Mouse (Mus musculus) neural tube, embryonic 15.5 days (tissue): ENCODE measurements around the gene Synrg. TPM values are rescaled to one million over a fixed set of nuclear protein-coding genes. Genes with fewer than 3 reads are reported as not detected.

Source experiments
- ATAC-seq: fragments of 200-750 bp; cut with Nextera tagmentation; 2 replicates; pipeline ENCODE4 v1.8.0; 2017; ENCODE audit warnings: mild to moderate bottlenecking, moderate TSS enrichment, moderate library complexity; ENCODE audit not compliant: low FRiP score
- H3K27ac ChIP-seq: fragments of 300-500 bp; sonication (generic); replicated peaks from 2 replicates; pipeline ENCODE4 v1.5.1; 2015; ENCODE audit warnings: mild to moderate bottlenecking, inconsistent platforms
- H3K27me3 ChIP-seq: fragments of 300-500 bp; sonication (generic); replicated peaks from 2 replicates; pipeline ENCODE4 v1.6.1; 2015; ENCODE audit warnings: inconsistent platforms
- H3K36me3 ChIP-seq: fragments of 300-500 bp; sonication (generic); 2 replicates; pipeline ENCODE4 v1.6.1; 2015; ENCODE audit warnings: inconsistent platforms
- H3K4me1 ChIP-seq: fragments of 300-500 bp; sonication (generic); 2 replicates; pipeline ENCODE4 v1.6.1; 2015; ENCODE audit warnings: inconsistent platforms
- H3K4me2 ChIP-seq: fragments of 300-500 bp; sonication (generic); 2 replicates; pipeline ENCODE4 v1.6.1; 2015; ENCODE audit warnings: inconsistent platforms, mild to moderate bottlenecking, moderate library complexity
- H3K4me3 ChIP-seq: fragments of 300-500 bp; sonication (generic); replicated peaks from 2 replicates; pipeline ENCODE4 v1.5.1; 2015; ENCODE audit warnings: mild to moderate bottlenecking, inconsistent platforms
- H3K9ac ChIP-seq: fragments of 300-500 bp; sonication (generic); replicated peaks from 2 replicates; pipeline ENCODE4 v1.6.1; 2015; ENCODE audit warnings: mild to moderate bottlenecking, inconsistent platforms
- H3K9me3 ChIP-seq: fragments of 300-500 bp; sonication (generic); replicated peaks from 2 replicates; pipeline ENCODE4 v1.6.1; 2016; ENCODE audit warnings: inconsistent platforms
- WGBS: fragments of 180-500 bp; shearing (Covaris S2); methylation state at CpG from one replicate; pipeline ENCODE4 v1.1.7; 2015; ENCODE audit warnings: mixed read lengths; 5-methylcytosine and 5-hydroxymethylcytosine counted together
- polyA plus RNA-seq: library from polyadenylated mRNA; unstranded; fragments of >200 nt; fragmentation: Nextera tagmentation; extraction: Ambion mirVana; gene quantifications from 2 replicates; pipeline ENCODE4 v1.2.1, GENCODE M21; 2015

Gene Synrg
- polyA plus RNA-seq, 1 experiment from 2014 or later = 18.3 TPM

DNA sequence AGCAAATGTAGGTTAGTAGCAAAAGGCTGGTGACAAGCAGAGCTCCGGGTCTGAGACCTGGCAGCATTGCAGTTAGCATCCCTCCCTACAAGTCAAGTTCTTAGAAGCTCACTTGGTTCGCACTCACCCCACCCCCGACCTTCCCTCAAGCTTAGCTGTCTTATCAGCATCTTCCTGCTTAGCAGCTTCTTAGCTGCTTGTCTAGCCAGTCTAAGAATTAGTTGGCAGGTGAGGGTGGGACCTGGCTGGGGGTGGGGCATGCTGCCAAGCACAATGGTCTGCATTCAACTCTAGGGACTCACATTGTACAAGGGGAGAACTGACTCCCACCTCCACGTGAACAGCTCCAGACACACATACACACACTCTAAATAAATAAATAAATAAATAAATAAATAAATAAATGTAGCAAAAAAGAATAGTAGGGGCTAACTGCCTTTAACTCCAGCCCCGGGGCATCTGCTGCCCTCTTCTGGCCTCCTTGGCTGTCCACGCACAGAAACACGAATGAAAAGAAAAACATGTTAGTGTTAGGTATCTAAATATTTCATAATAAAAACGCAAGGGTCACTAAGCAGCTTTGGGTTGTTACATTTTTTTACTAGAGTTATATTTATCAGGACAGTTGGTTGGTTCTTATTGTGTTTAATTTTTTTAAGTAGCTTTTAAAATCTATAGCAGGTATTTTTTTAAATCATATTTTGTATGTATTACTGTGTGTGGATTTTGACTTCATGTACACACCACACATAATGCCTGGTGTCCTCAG, 3.4 kb downstream of the Synrg start:
- Histone ChIP-seq H3K4me3 (no peak overlapping the region), H3K9ac (no peak overlapping the region), H3K27ac (no peak overlapping the region), H3K4me2 (no peak overlapping the region), H3K4me1 (peaks cover 28% of the 10 kb centered on the region), H3K9me3 (no peaks in the 10 kb centered on the region), H3K36me3 (peaks cover 14% of the 10 kb centered on the region), H3K27me3 (no peaks in the 10 kb centered on the region)
- 61% methylated on average over 8 of the region's 8 CpGs for WGBS
- ATAC-seq = no peak

DNA sequence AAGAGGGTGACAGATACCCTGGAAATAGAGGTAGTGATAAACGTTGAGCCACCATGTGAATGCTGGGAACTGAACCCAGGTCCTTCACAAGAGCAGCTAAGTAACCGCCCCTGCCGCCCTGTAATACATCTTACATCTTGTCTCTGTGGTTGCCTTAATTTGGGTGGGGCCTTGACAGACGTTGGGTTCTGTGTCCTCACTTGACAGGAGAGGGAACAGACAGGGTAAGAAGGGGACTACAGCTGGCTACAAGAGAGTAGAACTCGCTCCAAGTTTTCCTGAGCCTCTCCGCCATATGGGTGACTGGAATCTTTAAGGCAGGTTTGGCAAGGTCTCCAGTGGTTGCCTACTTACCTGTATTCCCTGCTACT, 4.0 kb downstream of the Synrg start:
- no peak for ATAC-seq
- no peaks in the 10 kb centered on the region for H3K9me3 ChIP-seq
- H3K27ac ChIP-seq = no peak overlapping the region
- H3K4me2 ChIP-seq = no peak overlapping the region
- no peak overlapping the region for H3K9ac ChIP-seq
- no peak overlapping the region for H3K4me3 ChIP-seq
- peaks cover 18% of the 10 kb centered on the region for H3K36me3 ChIP-seq
- peaks cover 28% of the 10 kb centered on the region for H3K4me1 ChIP-seq
- 83% methylated on average over 6 of the region's 6 CpGs for WGBS
- no peaks in the 10 kb centered on the region for H3K27me3 ChIP-seq

DNA sequence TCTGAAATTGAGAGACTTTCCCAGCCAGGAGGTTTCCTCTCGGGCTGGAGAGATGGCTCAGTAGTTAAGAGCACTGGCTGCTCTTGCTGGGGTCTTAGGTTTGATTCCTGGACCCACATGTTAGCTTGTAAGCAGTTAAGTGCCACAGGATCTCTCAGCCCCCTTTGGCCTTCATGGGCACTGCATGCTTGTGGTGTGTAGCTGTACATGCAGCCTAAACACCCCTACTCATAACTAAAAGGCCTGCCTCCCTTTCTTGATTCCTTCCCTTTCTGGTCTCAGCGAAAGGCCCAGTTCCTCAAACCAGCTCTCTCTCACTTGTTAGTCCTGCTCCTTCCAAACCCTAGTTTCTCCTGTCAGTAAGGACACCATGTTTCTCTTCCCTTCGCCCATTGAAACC, 4.8 kb downstream of the Synrg start:
- Histone ChIP-seq H3K4me1 (peaks cover 24% of the 10 kb centered on the region), H3K36me3 (peaks cover 20% of the 10 kb centered on the region), H3K27me3 (no peaks in the 10 kb centered on the region), H3K27ac (no peak overlapping the region), H3K9me3 (no peaks in the 10 kb centered on the region), H3K4me2 (no peak overlapping the region), H3K4me3 (no peak overlapping the region), H3K9ac (no peak overlapping the region)
- 88% methylated on average over 3 of the region's 3 CpGs for WGBS
- ATAC-seq = no peak

DNA sequence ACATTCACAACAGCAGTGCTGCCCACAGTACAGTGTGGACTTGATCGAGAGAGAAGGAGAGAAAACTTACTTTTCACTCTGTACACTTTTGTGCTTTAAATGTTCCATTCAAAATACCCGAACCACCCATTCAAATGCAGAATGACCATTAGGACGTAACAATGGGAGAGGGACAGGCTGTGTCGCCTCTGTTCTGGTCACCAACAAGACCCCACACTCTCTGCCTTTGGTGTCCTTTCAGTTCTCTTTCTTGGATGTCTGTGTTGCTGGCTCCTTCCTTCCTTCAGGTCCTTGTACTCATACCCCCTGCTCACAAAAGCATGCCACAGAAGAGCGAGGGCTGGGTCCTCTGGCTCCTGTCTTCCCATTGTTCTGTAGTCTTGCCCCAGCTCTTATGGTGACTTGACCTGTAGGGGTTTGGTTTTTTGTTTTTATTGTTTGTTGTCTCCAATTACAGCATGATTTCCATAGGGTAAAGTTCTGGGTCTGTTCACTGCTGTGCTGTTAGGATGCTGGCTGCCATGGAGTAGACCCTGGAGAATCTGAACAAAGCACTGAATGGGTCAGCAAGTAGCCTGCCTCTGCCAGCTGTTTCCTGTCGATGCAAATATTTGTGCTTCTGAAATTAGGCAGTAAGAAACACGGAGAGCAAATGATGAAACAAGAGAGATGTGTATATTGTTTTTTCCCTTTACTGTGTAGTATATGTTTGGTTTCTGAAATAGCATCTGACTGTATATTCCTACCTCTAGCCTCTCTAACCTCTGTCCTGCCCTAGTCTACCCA, 10.5 kb downstream of the Synrg start:
- Histone ChIP-seq H3K27ac (no peak overlapping the region; the same call in 1 of the 2 replicates), H3K27me3 (no peaks in the 10 kb centered on the region), H3K9me3 (no peaks in the 10 kb centered on the region), H3K36me3 (peaks cover 59% of the 10 kb centered on the region), H3K4me2 (no peak overlapping the region), H3K4me1 (peaks cover 15% of the 10 kb centered on the region), H3K9ac (no peak overlapping the region), H3K4me3 (no peak overlapping the region)
- 33% methylated on average over 7 of the region's 7 CpGs for WGBS
- no peak for ATAC-seq

DNA sequence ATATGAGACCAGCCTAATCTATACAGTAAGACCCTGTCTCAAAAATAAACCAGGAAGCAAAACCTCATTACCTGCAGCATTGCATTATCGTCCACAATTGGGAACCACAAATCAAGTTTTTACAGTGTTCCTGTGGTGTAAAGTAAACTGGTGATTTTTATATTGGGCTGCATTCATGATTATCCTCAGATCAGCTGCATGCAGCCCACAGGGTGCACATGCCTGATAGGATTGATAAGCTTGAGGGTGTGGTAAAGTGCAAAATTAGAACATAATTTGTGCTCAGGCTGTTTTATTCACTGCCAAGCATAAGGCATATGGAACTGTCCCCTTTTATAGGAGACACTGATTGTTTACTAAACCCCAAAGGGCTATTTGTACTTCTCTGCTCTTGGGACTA, 11.3 kb downstream of the Synrg start:
- no peak for ATAC-seq
- 72% methylated on average over 1 of the region's 1 CpGs for WGBS
- Histone ChIP-seq H3K27ac (no peak overlapping the region), H3K9ac (no peak overlapping the region), H3K4me1 (peaks cover 15% of the 10 kb centered on the region), H3K4me2 (no peak overlapping the region), H3K27me3 (no peaks in the 10 kb centered on the region), H3K9me3 (no peaks in the 10 kb centered on the region), H3K36me3 (peaks cover 66% of the 10 kb centered on the region), H3K4me3 (no peak overlapping the region)

DNA sequence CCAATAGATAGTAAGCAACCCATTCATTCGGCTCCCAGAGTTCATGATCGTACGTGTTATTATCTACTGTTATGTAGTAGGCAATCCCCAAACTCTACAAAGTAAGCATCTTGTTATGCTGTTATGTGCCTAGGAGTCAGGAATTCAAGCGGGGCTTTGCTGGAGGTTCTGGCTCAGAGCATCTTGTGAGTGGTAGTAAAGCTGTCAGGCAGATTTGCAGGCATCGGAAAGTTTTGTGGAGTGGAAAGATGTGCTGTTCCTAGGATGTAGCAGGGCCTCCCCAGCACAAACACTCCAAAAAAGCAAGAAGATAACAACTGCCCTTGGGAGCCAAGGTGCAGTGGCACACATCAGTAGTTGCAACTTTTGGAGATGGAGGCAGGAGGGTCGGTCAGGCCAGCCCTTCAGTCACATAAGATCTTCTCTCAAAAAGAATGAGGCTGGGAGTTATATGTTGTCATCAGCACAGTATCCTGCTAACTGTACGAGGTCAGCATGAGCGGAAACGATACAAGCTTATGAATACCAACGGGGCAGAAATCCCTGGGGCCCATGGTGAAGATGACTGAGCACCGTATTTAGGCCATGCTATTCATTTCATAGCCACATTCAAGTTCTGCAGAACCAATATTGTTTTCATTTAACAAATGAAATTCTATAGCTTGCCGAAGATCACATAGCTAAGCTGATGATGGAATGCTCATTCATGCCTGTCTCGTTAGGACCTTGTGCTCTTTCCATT, 12.2 kb downstream of the Synrg start:
- H3K4me2 ChIP-seq = no peak overlapping the region
- H3K36me3 ChIP-seq = peaks cover 71% of the 10 kb centered on the region
- H3K9me3 ChIP-seq = no peaks in the 10 kb centered on the region
- ATAC-seq = no peak
- WGBS = 77% methylated on average over 13 of the region's 13 CpGs
- H3K27ac ChIP-seq = no peak overlapping the region
- peaks cover 15% of the 10 kb centered on the region for H3K4me1 ChIP-seq
- H3K9ac ChIP-seq = no peak overlapping the region
- no peak overlapping the region for H3K4me3 ChIP-seq
- no peaks in the 10 kb centered on the region for H3K27me3 ChIP-seq

DNA sequence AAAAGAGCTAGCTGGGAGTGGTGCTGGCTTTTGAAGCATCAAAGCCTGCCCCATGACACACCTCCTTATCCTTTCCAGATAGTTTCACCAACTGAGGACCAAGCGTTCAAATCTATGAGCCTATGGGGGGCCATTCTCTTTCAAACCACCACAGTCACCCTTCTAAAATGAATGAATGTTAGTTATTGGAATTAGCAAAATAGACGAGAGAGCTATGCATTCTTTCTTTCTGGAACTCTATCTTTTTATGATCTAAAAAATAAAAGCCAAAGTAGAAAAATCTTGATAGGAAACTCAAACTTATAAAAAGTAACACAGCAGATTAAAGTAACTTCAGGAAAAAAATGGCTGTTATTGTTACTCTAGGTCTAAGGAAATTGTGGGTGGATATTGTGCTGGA, 13.6 kb downstream of the Synrg start:
- Histone ChIP-seq H3K36me3 (peaks cover 69% of the 10 kb centered on the region), H3K27ac (no peak overlapping the region), H3K4me2 (no peak overlapping the region), H3K9ac (no peak overlapping the region), H3K27me3 (no peaks in the 10 kb centered on the region), H3K4me1 (peaks cover 15% of the 10 kb centered on the region), H3K4me3 (no peak overlapping the region), H3K9me3 (no peaks in the 10 kb centered on the region)
- WGBS = 84% methylated on average over 2 of the region's 2 CpGs
- ATAC-seq = no peak

DNA sequence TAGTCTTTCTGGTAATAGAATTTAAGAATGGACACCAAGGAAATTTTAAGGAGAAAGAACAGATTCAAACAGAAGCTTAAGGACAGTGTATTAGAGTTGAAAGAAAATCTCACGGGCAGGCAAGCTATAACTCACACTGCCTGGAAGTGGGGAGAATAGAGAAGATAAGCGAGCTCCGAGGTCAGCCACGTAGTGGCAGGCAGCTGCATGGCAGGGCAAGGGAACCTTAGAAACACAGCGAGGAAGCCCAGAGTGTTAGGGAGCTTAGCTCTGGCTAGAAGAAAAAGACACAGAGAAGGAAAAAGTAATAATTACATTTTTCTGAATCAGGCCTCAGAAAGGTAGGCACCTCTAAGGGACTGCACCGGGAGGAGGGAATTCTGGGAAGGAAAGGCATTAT, 15.8 kb downstream of the Synrg start:
- 79% methylated on average over 6 of the region's 6 CpGs for WGBS
- no peak overlapping the region for H3K4me3 ChIP-seq
- peaks cover 74% of the 10 kb centered on the region for H3K36me3 ChIP-seq
- no peak overlapping the region for H3K4me2 ChIP-seq
- H3K27me3 ChIP-seq = no peaks in the 10 kb centered on the region
- no peak overlapping the region for H3K9ac ChIP-seq
- H3K9me3 ChIP-seq = no peaks in the 10 kb centered on the region
- peaks cover 12% of the 10 kb centered on the region for H3K4me1 ChIP-seq
- no peak for ATAC-seq
- no peak overlapping the region for H3K27ac ChIP-seq

DNA sequence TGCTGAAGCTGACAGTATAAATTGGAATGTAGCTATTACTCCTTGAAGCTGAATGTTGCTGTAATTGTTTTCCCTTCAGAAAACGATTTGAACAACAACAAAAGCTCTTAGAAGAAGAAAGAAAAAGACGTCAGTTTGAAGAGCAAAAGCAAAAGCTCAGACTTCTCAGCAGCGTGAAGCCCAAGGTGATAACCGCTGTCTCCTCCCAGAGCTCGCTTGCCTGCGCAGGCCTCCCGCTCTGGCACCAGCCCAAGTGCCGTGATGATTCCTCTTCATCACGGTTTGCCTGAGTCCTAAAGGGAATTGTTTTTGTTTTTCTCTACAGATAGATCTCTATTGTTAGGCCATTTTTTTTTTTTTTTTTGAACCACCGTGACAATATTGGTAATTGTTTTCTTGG, 17.1 kb downstream of the Synrg start:
- no peaks in the 10 kb centered on the region for H3K9me3 ChIP-seq
- H3K4me1 ChIP-seq = peaks cover 1% of the 10 kb centered on the region
- 65% methylated on average over 10 of the region's 10 CpGs for WGBS
- no peak for ATAC-seq
- H3K27ac ChIP-seq = no peak overlapping the region
- H3K4me3 ChIP-seq = no peak overlapping the region
- H3K27me3 ChIP-seq = no peaks in the 10 kb centered on the region
- H3K36me3 ChIP-seq = peaks cover 85% of the 10 kb centered on the region
- H3K4me2 ChIP-seq = no peak overlapping the region
- H3K9ac ChIP-seq = no peak overlapping the region

DNA sequence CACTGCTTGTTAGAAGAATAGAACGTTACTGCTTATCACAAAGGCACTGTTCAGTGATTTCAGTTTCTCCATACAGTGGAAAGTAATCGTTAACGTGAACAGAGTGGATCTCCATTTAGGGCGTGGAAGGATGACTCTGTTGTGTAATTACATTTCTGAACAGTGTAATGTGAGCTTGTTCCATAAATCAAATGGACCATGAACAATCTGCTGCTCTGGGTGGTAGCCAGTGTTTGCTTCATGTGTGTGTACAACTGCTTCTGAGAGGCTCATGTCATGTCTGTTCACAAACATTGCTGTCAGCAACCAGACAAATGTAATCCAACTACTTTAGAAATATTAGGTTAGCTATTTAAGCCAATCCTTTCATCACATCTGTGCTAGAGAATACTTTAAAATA, 27.5 kb downstream of the Synrg start:
- H3K4me2 ChIP-seq = no peak overlapping the region
- H3K27ac ChIP-seq = no peak overlapping the region
- H3K4me1 ChIP-seq = no peaks in the 10 kb centered on the region
- ATAC-seq = no peak
- no peaks in the 10 kb centered on the region for H3K9me3 ChIP-seq
- no peaks in the 10 kb centered on the region for H3K27me3 ChIP-seq
- peaks cover 87% of the 10 kb centered on the region for H3K36me3 ChIP-seq
- WGBS = 54% methylated on average over 4 of the region's 4 CpGs
- H3K9ac ChIP-seq = no peak overlapping the region
- H3K4me3 ChIP-seq = no peak overlapping the region

DNA sequence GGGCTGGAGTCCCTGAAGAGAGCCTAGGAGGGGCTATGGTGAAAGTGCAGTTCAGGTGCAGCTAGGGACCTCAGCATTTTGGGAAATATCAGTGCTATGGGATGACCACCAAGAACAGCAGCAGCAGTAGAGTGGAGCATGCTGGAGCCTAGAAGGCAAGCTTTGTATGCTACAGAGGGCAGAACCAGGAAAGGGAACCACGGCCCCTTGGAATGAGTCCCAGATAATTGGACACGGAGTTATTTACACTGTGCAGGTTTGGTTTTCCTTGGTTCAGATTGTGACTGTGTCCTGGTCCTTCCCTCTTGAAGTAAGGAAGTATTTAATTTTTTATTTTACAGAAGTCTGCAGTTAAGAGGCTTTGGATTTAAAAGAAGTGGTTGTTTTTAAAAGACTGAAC, 29.2 kb downstream of the Synrg start:
- ATAC-seq = no peak
- Histone ChIP-seq H3K27ac (no peak overlapping the region), H3K4me1 (no peaks in the 10 kb centered on the region), H3K4me2 (no peak overlapping the region), H3K36me3 (peaks cover 87% of the 10 kb centered on the region), H3K9me3 (no peaks in the 10 kb centered on the region), H3K4me3 (no peak overlapping the region), H3K9ac (no peak overlapping the region), H3K27me3 (no peaks in the 10 kb centered on the region)
- 68% methylated on average over 2 of the region's 2 CpGs for WGBS

DNA sequence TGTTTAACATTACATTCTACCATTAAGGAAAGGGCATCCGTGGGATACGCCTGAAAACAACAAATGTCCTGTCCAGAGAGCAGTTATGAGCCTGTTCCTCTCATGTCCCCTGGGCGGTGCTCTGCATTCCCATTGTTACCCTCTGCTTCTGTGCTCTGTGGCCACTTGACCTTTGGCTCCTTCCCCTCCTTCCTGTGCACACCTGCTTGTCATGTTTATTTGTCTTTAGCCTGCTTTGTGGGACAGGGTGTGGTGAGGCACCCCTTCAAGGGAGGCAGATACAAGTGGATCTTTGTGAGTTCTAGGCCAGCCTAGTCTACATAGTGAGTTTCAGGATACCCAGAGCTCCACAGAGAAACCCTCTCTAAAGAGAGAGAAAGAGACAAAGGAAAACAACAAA, 30.3 kb downstream of the Synrg start:
- ATAC-seq = no peak
- H3K36me3 ChIP-seq = peaks cover 89% of the 10 kb centered on the region
- H3K9me3 ChIP-seq = no peaks in the 10 kb centered on the region
- H3K27me3 ChIP-seq = no peaks in the 10 kb centered on the region
- H3K27ac ChIP-seq = no peak overlapping the region
- no peaks in the 10 kb centered on the region for H3K4me1 ChIP-seq
- WGBS = 85% methylated on average over 3 of the region's 3 CpGs
- no peak overlapping the region for H3K4me2 ChIP-seq
- H3K4me3 ChIP-seq = no peak overlapping the region
- H3K9ac ChIP-seq = no peak overlapping the region
